Mouse (Mus musculus) heart, adult 2 months (tissue): ENCODE measurements around the gene Olfr805.

ENCODE experiments used
- CTCF ChIP-seq: fragments of 200-600 bp; IDR thresholded peaks from 2 replicates; pipeline ENCODE4 v1.8.1; 2022; ENCODE audit warnings: antibody characterized with exemption, mild to moderate bottlenecking, moderate library complexity
- POLR2A ChIP-seq: fragments of 200-500 bp; IDR thresholded peaks from 2 replicates; pipeline ENCODE4 v1.6.1; 2011; ENCODE audit warnings: mild to moderate bottlenecking, low read depth, low read length, control low read depth; ENCODE audit not compliant: insufficient read depth

DNA sequence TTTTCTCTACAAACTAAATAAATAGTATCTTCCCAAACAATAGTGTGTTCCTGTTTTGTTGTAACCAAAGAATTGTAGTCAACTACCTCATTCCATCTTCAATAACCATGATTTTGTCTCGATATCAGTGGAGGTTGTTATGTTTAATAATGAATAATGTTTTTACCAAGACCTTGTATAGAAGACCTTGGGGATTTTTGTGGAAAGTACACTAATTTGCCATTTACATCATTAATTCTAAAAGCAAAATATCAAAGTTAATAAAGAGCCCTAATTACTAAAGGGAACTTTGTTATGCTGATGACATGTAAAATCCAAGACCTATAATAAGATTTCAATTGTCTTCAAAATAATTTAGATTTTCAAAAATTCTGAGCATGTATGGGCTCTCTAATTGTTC is 28.5 kb upstream of the Olfr805 start, which contains the start of gene Olfr807:
- TF ChIP-seq POLR2A, result no peak
- no peak for TF ChIP-seq CTCF
